Comparison of ENCODE assay signal across 18 mouse cellular contexts in the genomic region with DNA sequence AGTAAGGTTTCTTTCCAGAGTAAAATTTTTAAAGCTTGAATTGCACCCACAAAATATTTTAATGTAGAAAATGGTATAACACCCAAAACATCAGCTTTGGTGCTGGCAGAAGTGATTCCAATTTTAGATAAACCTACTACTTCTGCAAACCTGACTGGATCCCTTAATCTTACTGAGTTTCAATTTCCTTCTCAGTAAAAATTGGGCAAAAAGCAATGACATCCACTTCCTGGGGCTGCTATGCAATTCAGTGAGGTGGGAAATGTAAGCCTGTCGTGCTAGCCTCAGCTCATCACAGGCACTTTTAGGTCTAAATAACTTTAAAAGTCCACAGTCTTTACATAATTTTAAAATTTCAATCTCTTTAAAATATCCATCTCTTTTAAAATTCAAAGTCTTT. TPM values are rescaled to one million over a fixed set of nuclear protein-coding genes. Genes with fewer than 3 reads are reported as not detected.
"Had no signal": no experiment of that assay in that cellular context is flagged by ENCODE, and none has a peak within 500 bp of the region (broad histone marks: within the 10 kb centered on the region; RNA-seq: fewer than 3 reads in every experiment).

No protein-coding gene starts in this region.

- H3K27ac ChIP-seq: neural tube, embryonic 15.5 days; stomach, embryonic 15.5 days; stomach, postnatal 0 days had no signal

- H3K36me3 ChIP-seq: neural tube, embryonic 15.5 days; stomach, embryonic 15.5 days had no signal

- H3K4me1 ChIP-seq: neural tube, embryonic 15.5 days; stomach, embryonic 15.5 days had no signal

- H3K4me3 ChIP-seq: neural tube, embryonic 15.5 days; stomach, embryonic 15.5 days had no signal

- H3K27me3 ChIP-seq: neural tube, embryonic 15.5 days; stomach, embryonic 15.5 days had no signal

- DNase-seq: retina, postnatal 1 day; right cerebral cortex, adult 18-20 months; right cerebral cortex, postnatal 14 days; right cerebral cortex, postnatal 25 days; right cerebral cortex, postnatal 4 days; spleen, adult 18-20 months; thymus, adult 18-20 months; thymus, adult 2 months; thymus, postnatal 14 days; thymus, postnatal 25 days; thymus, postnatal 36 days; thymus, postnatal 4 days had no signal

- H3K9me3 ChIP-seq: neural tube, embryonic 15.5 days; stomach, embryonic 15.5 days had no signal

- H3K4me2 ChIP-seq: neural tube, embryonic 15.5 days; stomach, embryonic 15.5 days had no signal

- H3K9ac ChIP-seq: neural tube, embryonic 15.5 days; stomach, embryonic 15.5 days had no signal

RNA-seq across cellular contexts. Expression of a gene that starts 33.8 kb away (rescaled TPM):
- total RNA-seq: neutrophil, adult 5-6 weeks had no signal
- polyA plus RNA-seq: small intestine, adult 2 months; spleen, adult 2 months had no signal
